Mouse (Mus musculus) frontal cortex, postnatal 36 days (tissue): Measurements from ENCODE around the gene Taok3.

Source experiments
- DNase-seq, 2 experiments: peaks; one replicate each; pipeline ENCODE4 v3.0.0; 2022; ENCODE audit warnings: low spot score in 2 of 2

The Taok3 gene

GRCm38 (mm10) chr5:117119777-117120488, at the start of gene Taok3:
TSS of gene Taok3 (plus strand) at chr5:117120129.
- peak; percentile 97 to 98 for DNase-seq

GRCm38 (mm10) chr5:117087718-117088117, 32.2 kb upstream of the Taok3 start:
- DNase-seq: peak in 1 of 2 experiments; percentile 27

- DNase-seq: no peak
Observed at GRCm38 (mm10) chr5:117089147-117089546, 30.8 kb upstream of the Taok3 start.

GRCm38 (mm10) chr5:117089786-117090185, 30.1 kb upstream of the Taok3 start:
- no peak for DNase-seq

- peak; percentile 37 to 46 for DNase-seq
Observed at GRCm38 (mm10) chr5:117094431-117094830, 25.5 kb upstream of the Taok3 start.

- DNase-seq: peak in 1 of 2 experiments; percentile 64
Observed at GRCm38 (mm10) chr5:117096716-117097115, 23.2 kb upstream of the Taok3 start.

GRCm38 (mm10) chr5:117099008-117099407, 20.9 kb upstream of the Taok3 start:
- no peak for DNase-seq

- DNase-seq: peak in 1 of 2 experiments; percentile 25
Observed at GRCm38 (mm10) chr5:117099742-117100141, 20.2 kb upstream of the Taok3 start.

- no peak for DNase-seq
Observed at GRCm38 (mm10) chr5:117103194-117103929, 16.6 kb upstream of the Taok3 start.

- no peak for DNase-seq
Observed at GRCm38 (mm10) chr5:117104329-117104728, 15.6 kb upstream of the Taok3 start.

GRCm38 (mm10) chr5:117105761-117106160, 14.2 kb upstream of the Taok3 start:
- DNase-seq: no peak

GRCm38 (mm10) chr5:117108292-117108691, 11.6 kb upstream of the Taok3 start:
- DNase-seq: no peak

- no peak for DNase-seq
Observed at GRCm38 (mm10) chr5:117108731-117109130, 11.2 kb upstream of the Taok3 start.

- DNase-seq: no peak
Observed at GRCm38 (mm10) chr5:117109522-117109921, 10.4 kb upstream of the Taok3 start.

- no peak for DNase-seq
Observed at GRCm38 (mm10) chr5:117111064-117111773, 8.7 kb upstream of the Taok3 start.

- no peak for DNase-seq
Observed at GRCm38 (mm10) chr5:117111774-117112112, 8.2 kb upstream of the Taok3 start.

- DNase-seq: no peak
Observed at GRCm38 (mm10) chr5:117113330-117113729, 6.6 kb upstream of the Taok3 start.

- no peak for DNase-seq
Observed at GRCm38 (mm10) chr5:117114581-117115192, 5.2 kb upstream of the Taok3 start.

GRCm38 (mm10) chr5:117115193-117115767, 4.6 kb upstream of the Taok3 start:
- DNase-seq: peak; percentile 13 to 21

- DNase-seq: peak; percentile 99
Observed at GRCm38 (mm10) chr5:117115836-117116366, 4.0 kb upstream of the Taok3 start, which contains the start of gene Suds3. TSS of gene Suds3 (minus strand) at chr5:117116113.

- no peak for DNase-seq
Observed at GRCm38 (mm10) chr5:117116660-117117059, 3.3 kb upstream of the Taok3 start.
